Mouse (Mus musculus): Measurements from ENCODE around the gene 1700019N19Rik. TPM values are rescaled to one million over a fixed set of nuclear protein-coding genes. Genes with fewer than 3 reads are reported as not detected.

Gene 1700019N19Rik
- polyA plus RNA-seq, 1 experiment, result not detected

- Histone ChIP-seq H3ac (ENCODE audit: control insufficient read depth, insufficient read length, low read depth) (no peak overlapping the region), H3K27me3 (ENCODE audit: control insufficient read depth, insufficient read depth, insufficient read length) (no peaks in the 10 kb centered on the region), H3K79me3 (ENCODE audit: low read depth) (peaks cover 6% of the 10 kb centered on the region), H3K79me2 (ENCODE audit: control insufficient read depth, insufficient read depth) (peaks cover 16% of the 10 kb centered on the region), H3K4me3 (ENCODE audit: insufficient read depth, poor library complexity, severe bottlenecking) (no peak overlapping the region), H3K36me3 (ENCODE audit: control insufficient read depth, insufficient read depth) (no peaks in the 10 kb centered on the region)
- TF ChIP-seq MYOG (IDR thresholded peaks at IDR 0.05; ENCODE audit: control insufficient read depth, extremely low read depth, insufficient read length) (no peak), FOSL1 (IDR thresholded peaks at IDR 0.05; ENCODE audit: insufficient read depth, low read length, poor library complexity, severe bottlenecking) (no peak)
Observed at GRCm38 (mm10) chr19:58838706-58839105, 44.4 kb upstream of the 1700019N19Rik start.

DNA sequence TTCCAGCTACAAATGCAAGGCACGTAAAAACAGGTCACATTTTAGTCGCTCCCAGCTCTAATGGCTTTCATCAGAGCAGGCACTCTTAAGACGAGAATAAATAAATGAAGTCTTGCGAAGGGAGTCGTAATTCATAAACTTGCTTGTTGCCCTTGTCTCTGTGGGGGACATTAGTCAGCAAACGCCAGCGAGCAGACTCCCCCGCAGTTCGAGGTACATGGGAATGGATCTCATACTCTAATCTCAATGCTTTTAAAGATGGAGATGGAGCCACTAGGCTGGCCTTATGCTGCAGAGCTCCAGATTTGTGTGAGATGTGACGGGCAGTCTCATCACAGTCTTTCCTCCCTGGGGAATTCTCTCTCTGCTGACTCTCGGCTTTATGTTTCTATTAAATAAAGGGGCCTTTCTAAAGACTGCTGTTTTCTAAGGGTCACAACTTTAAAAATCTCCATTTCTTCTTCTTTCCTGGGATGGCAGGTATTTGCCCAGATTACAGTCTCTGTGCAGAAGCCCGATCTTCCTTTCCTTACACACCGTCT is 39.4 kb upstream of the 1700019N19Rik start:
- Histone ChIP-seq H3ac (ENCODE audit: control insufficient read depth, insufficient read length, low read depth) (no peak overlapping the region), H3K4me3 (ENCODE audit: insufficient read depth, poor library complexity, severe bottlenecking) (no peak overlapping the region), H3K79me3 (ENCODE audit: low read depth) (peaks cover 6% of the 10 kb centered on the region), H3K36me3 (ENCODE audit: control insufficient read depth, insufficient read depth) (no peaks in the 10 kb centered on the region), H3K79me2 (ENCODE audit: control insufficient read depth, insufficient read depth) (peaks cover 16% of the 10 kb centered on the region), H3K27me3 (ENCODE audit: control insufficient read depth, insufficient read depth, insufficient read length) (no peaks in the 10 kb centered on the region)
- no peak for TF ChIP-seq MYOD1 (IDR thresholded peaks at IDR 0.05; ENCODE audit: control insufficient read depth, insufficient read length, low read depth)
- TF ChIP-seq FOSL1 (IDR thresholded peaks at IDR 0.05; ENCODE audit: insufficient read depth, low read length, poor library complexity, severe bottlenecking), result no peak
- no peak for TF ChIP-seq MYOG (IDR thresholded peaks at IDR 0.05; ENCODE audit: control insufficient read depth, extremely low read depth, insufficient read length)
- TF ChIP-seq CTCF (IDR thresholded peaks at IDR 0.05; ENCODE audit: control insufficient read depth, insufficient read depth, insufficient read length), result no peak
- no peak for TF ChIP-seq MAX (IDR thresholded peaks at IDR 0.05)
- no peak for TF ChIP-seq USF1 (IDR thresholded peaks at IDR 0.05; ENCODE audit: low read depth)

GRCm38 (mm10) chr19:58832988-58833387 is 38.7 kb upstream of the 1700019N19Rik start:
- TF ChIP-seq MYOD1 (IDR thresholded peaks at IDR 0.05; ENCODE audit: control insufficient read depth, insufficient read length, low read depth) (no peak), USF1 (IDR thresholded peaks at IDR 0.05; ENCODE audit: low read depth) (no peak), CEBPB (IDR thresholded peaks at IDR 0.05; ENCODE audit: low read depth) (no peak)
- Histone ChIP-seq H3K79me3 (ENCODE audit: low read depth) (peaks cover 3% of the 10 kb centered on the region), H3K27me3 (ENCODE audit: control insufficient read depth, insufficient read depth, insufficient read length) (no peaks in the 10 kb centered on the region), H3K4me3 (ENCODE audit: insufficient read depth, poor library complexity, severe bottlenecking) (no peak overlapping the region), H3ac (ENCODE audit: control insufficient read depth, insufficient read length, low read depth) (no peak overlapping the region), H3K79me2 (ENCODE audit: control insufficient read depth, insufficient read depth) (peaks cover 16% of the 10 kb centered on the region), H3K36me3 (ENCODE audit: control insufficient read depth, insufficient read depth) (no peaks in the 10 kb centered on the region)

- H3ac ChIP-seq (ENCODE audit: control insufficient read depth, insufficient read length, low read depth), result no peak overlapping the region
- H3K27me3 ChIP-seq (ENCODE audit: control insufficient read depth, insufficient read depth, insufficient read length), result no peaks in the 10 kb centered on the region
- peaks cover 9% of the 10 kb centered on the region for H3K36me3 ChIP-seq (ENCODE audit: control insufficient read depth, insufficient read depth)
- H3K79me2 ChIP-seq (ENCODE audit: control insufficient read depth, insufficient read depth), result peaks cover 11% of the 10 kb centered on the region
- no peak overlapping the region for H3K4me3 ChIP-seq (ENCODE audit: insufficient read depth, poor library complexity, severe bottlenecking)
- peaks cover 3% of the 10 kb centered on the region for H3K79me3 ChIP-seq (ENCODE audit: low read depth)
- TF ChIP-seq MYOD1 (IDR thresholded peaks at IDR 0.05; ENCODE audit: control insufficient read depth, insufficient read length, low read depth) (no peak), FOSL1 (IDR thresholded peaks at IDR 0.05; ENCODE audit: insufficient read depth, low read length, poor library complexity, severe bottlenecking) (no peak), MAX (IDR thresholded peaks at IDR 0.05) (no peak), CTCF (IDR thresholded peaks at IDR 0.05; ENCODE audit: control insufficient read depth, insufficient read depth, insufficient read length) (no peak), USF1 (IDR thresholded peaks at IDR 0.05; ENCODE audit: low read depth) (no peak), CEBPB (IDR thresholded peaks at IDR 0.05; ENCODE audit: low read depth) (no peak)
Observed at GRCm38 (mm10) chr19:58831280-58831922, 37.1 kb upstream of the 1700019N19Rik start.

DNA sequence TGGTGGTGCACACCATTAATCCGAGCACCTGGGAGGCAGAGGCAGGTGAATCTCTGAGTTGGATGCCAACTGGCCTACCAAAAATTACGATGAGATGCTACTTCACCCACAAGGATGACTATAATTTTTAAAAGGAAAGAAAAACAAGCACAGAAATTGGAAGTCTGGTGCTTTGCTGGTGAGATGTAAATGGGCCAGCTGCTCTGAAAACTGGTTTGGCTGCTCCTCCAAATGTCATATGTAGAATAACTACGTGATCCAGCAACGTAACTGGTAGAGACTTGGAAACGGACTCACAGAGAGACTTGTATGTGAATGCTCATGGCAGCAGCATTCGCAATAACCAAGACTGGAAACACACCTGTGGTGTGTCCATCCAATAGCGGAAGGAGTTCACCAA is 35.9 kb upstream of the 1700019N19Rik start:
- peaks cover 16% of the 10 kb centered on the region for H3K36me3 ChIP-seq (ENCODE audit: control insufficient read depth, insufficient read depth)
- H3ac ChIP-seq (ENCODE audit: control insufficient read depth, insufficient read length, low read depth), result no peak overlapping the region
- peaks cover 3% of the 10 kb centered on the region for H3K79me3 ChIP-seq (ENCODE audit: low read depth)
- peaks cover 8% of the 10 kb centered on the region for H3K79me2 ChIP-seq (ENCODE audit: control insufficient read depth, insufficient read depth)
- H3K4me3 ChIP-seq (ENCODE audit: insufficient read depth, poor library complexity, severe bottlenecking), result no peak overlapping the region
- H3K27me3 ChIP-seq (ENCODE audit: control insufficient read depth, insufficient read depth, insufficient read length), result no peaks in the 10 kb centered on the region
- no peak for TF ChIP-seq MYOG (IDR thresholded peaks at IDR 0.05; ENCODE audit: control insufficient read depth, extremely low read depth, insufficient read length)
- TF ChIP-seq MAX (IDR thresholded peaks at IDR 0.05), result no peak
- no peak for TF ChIP-seq CEBPB (IDR thresholded peaks at IDR 0.05; ENCODE audit: low read depth)
- no peak for TF ChIP-seq USF1 (IDR thresholded peaks at IDR 0.05; ENCODE audit: low read depth)

DNA sequence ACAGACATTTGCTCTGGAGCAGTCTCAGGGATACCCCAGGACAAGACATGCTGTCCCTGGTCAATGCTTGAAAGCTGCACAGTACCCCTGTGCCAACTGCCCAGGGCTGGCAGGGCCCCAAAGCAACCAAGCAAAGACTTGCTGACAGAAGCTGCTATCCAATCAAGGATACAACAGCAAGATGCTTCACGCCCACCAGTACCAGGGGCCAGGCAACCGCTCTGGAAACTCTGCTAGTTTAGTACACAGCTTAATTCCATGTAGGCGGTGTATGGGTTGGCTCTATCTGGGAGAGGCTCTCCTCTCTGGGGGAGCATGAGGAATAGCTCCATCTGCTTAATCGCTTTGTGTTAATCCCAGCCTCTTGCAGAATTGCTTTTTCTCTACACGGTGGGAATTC is 35.3 kb upstream of the 1700019N19Rik start:
- peaks cover 3% of the 10 kb centered on the region for H3K79me2 ChIP-seq (ENCODE audit: control insufficient read depth, insufficient read depth)
- peaks cover 18% of the 10 kb centered on the region for H3K36me3 ChIP-seq (ENCODE audit: control insufficient read depth, insufficient read depth)
- TF ChIP-seq FOSL1 (IDR thresholded peaks at IDR 0.05; ENCODE audit: insufficient read depth, low read length, poor library complexity, severe bottlenecking) (no peak), USF1 (IDR thresholded peaks at IDR 0.05; ENCODE audit: low read depth) (no peak), MYOD1 (IDR thresholded peaks at IDR 0.05; ENCODE audit: control insufficient read depth, insufficient read length, low read depth) (no peak), MYOG (IDR thresholded peaks at IDR 0.05; ENCODE audit: control insufficient read depth, extremely low read depth, insufficient read length) (no peak), CTCF (IDR thresholded peaks at IDR 0.05; ENCODE audit: control insufficient read depth, insufficient read depth, insufficient read length) (no peak), MAX (IDR thresholded peaks at IDR 0.05) (no peak), CEBPB (IDR thresholded peaks at IDR 0.05; ENCODE audit: low read depth) (no peak)
- H3K27me3 ChIP-seq (ENCODE audit: control insufficient read depth, insufficient read depth, insufficient read length), result no peaks in the 10 kb centered on the region
- H3K4me3 ChIP-seq (ENCODE audit: insufficient read depth, poor library complexity, severe bottlenecking), result no peak overlapping the region
- H3ac ChIP-seq (ENCODE audit: control insufficient read depth, insufficient read length, low read depth), result no peak overlapping the region
- peaks cover 2% of the 10 kb centered on the region for H3K79me3 ChIP-seq (ENCODE audit: low read depth)
